Comparison of ENCODE assay signal across 14 mouse cellular contexts in the genomic region with DNA sequence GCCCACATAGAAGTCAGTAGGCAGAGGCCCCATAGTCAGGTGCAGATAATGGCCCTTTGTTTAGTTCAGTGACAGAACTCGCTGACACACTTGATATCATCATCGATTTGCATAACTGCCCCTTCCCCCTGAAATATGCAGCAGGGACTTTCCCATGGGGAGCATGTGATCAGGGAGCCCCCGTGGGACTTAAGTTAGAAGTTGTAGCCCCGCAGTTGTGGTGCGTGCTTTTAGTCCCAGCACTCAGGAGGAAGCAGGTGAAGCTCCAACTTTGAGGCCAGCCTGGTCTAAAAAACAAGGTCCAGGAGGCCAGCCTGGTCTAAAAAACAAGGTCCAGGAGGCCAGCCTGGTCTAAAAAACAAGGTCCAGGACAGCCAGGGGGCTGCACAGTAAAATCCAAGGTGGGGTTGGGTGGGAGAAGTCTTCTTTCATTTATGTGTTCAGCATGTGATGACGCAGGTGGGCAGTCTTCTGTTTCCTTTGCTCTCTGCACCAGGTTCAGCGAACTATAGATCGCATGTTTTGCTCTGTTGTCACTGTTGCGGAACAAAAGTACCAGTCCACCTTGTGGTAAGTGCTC. TPM values are rescaled to one million over a fixed set of nuclear protein-coding genes. Genes with fewer than 3 reads are reported as not detected.
DNase-seq lines count a peak whose midpoint lies in the region; ATAC-seq lines count a peak whose summit lies in the region.
"Had no signal": no experiment of that assay in that cellular context is flagged by ENCODE, and none has a peak within 500 bp of the region (broad histone marks: within the 10 kb centered on the region; RNA-seq: fewer than 3 reads in every experiment).

No protein-coding gene starts in this region.

- no peak for DNase-seq in heart, postnatal 14 days
- peak; percentile 74 for DNase-seq in CD4-positive helper T cell, adult 2 months (ENCODE audit: low read depth, low spot score)
- peak; percentile 34 to 59 for DNase-seq in spleen, postnatal 14 days (ENCODE audit: low spot score in 2 of 2)
- DNase-seq in right cerebral cortex, postnatal 10 days (ENCODE audit: low spot score in 2 of 2), result no peak
- no peak for DNase-seq in gastrocnemius, postnatal 25 days
- DNase-seq in c-Kit-positive CD71-positive TER-119-positive erythroid progenitor cells, embryonic 14.5 days (ENCODE audit: low spot score), result no peak
- DNase-seq: adrenal gland, postnatal 10 days; cerebellum, adult 11 months; kidney, postnatal 4 days; left cerebral cortex, postnatal 4 days had no signal

- no peak overlapping the region for H3K4me3 ChIP-seq in heart, embryonic 16.5 days (ENCODE audit: low read length)
- H3K4me3 ChIP-seq: hindbrain, embryonic 13.5 days had no signal

- H3K36me3 ChIP-seq in heart, embryonic 16.5 days (ENCODE audit: control insufficient read depth, insufficient read depth), result 0 out of 2 replicates have a peak, but pooled peaks cover 6% of the 10 kb centered on the region

- H3K27me3 ChIP-seq in heart, embryonic 16.5 days (ENCODE audit: control insufficient read depth, insufficient read depth, low read length), result no peaks in the 10 kb centered on the region
- H3K27me3 ChIP-seq: hindbrain, embryonic 13.5 days had no signal

- H3K9ac ChIP-seq in heart, embryonic 16.5 days (ENCODE audit: low read length), result no peak overlapping the region
- H3K9ac ChIP-seq: hindbrain, embryonic 13.5 days had no signal

- peak overlapping the region; percentile 26; the same call in 1 of the 2 replicates for H3K27ac ChIP-seq in heart, embryonic 16.5 days (ENCODE audit: low read length)
- H3K27ac ChIP-seq: hindbrain, embryonic 13.5 days had no signal

- intact Hi-C loops in heart, postnatal 14 days (cut with DNase I), result no loop called here

- H3K9me3 ChIP-seq in heart, embryonic 16.5 days (replicated peaks; ENCODE audit: control insufficient read depth, low read length), result no peaks in the 10 kb centered on the region
- H3K9me3 ChIP-seq: hindbrain, embryonic 13.5 days had no signal

- H3K4me2 ChIP-seq in heart, embryonic 16.5 days (ENCODE audit: low read depth, low read length), result no peak overlapping the region
- H3K4me2 ChIP-seq: heart, embryonic 11.5 days; hindbrain, embryonic 13.5 days had no signal

- ATAC-seq in heart, embryonic 16.5 days (replicated peaks; ENCODE audit: extremely low read depth, insufficient read depth, low FRiP score), result no peak
- peak; percentile 47 for ATAC-seq in inflammation-experienced regulatory T-cells, adult 6 months

- WGBS in heart, embryonic 16.5 days, result 86% methylated on average over 9 of the region's 9 CpGs

- H3K4me1 ChIP-seq in heart, embryonic 16.5 days (ENCODE audit: control insufficient read depth, insufficient read depth, low read length), result no peaks in the 10 kb centered on the region
- H3K4me1 ChIP-seq: hindbrain, embryonic 13.5 days had no signal

RNA-seq across cellular contexts. Expression of a gene that starts 6.0 kb away (rescaled TPM):
- 3.7 and 4.3 TPM in 2 replicates for polyA plus RNA-seq in heart, embryonic 16.5 days (2015; fragmentation: Nextera tagmentation; extraction: Ambion mirVana)
- 10 to 100 TPM; 22.0 to 29.4 TPM for total RNA-seq in heart, postnatal 14 days (2021)
- polyA plus RNA-seq in inflammation-experienced regulatory T-cells, adult 6 months (2017; shearing (Covaris generic)), result 10 to 100 TPM; 35.1 to 41.7 (median 37.1) TPM
- 10 to 100 TPM; 20.1 to 22.4 TPM for total RNA-seq in gastrocnemius, postnatal 25 days (2021)

RNA-seq across cellular contexts. Expression of a gene that starts 40.9 kb away (rescaled TPM):
- polyA plus RNA-seq in heart, embryonic 16.5 days (2015; fragmentation: Nextera tagmentation; extraction: Ambion mirVana), result 12.8 and 14.8 TPM in 2 replicates
- 1 to 10 TPM; 9.5 to 9.9 TPM for total RNA-seq in heart, postnatal 14 days (2021)
- polyA plus RNA-seq in inflammation-experienced regulatory T-cells, adult 6 months (2017; shearing (Covaris generic)), result 10 to 100 TPM in 2 of 3 experiments, 1 to 10 TPM in 1; 9.3 to 15.6 (median 12.3) TPM
- total RNA-seq in gastrocnemius, postnatal 25 days (2021), result 1 to 10 TPM; 8.3 to 9.0 TPM

RNA-seq across cellular contexts. Expression of a gene that starts 46.8 kb away (rescaled TPM):
- 0.13 and 0.16 TPM in 2 replicates for polyA plus RNA-seq in heart, embryonic 16.5 days (2015; fragmentation: Nextera tagmentation; extraction: Ambion mirVana)
- total RNA-seq in heart, postnatal 14 days (2021), result not detected
- polyA plus RNA-seq in inflammation-experienced regulatory T-cells, adult 6 months (2017; shearing (Covaris generic)), result not detected
- not detected for total RNA-seq in gastrocnemius, postnatal 25 days (2021)
- total RNA-seq: adrenal gland, postnatal 10 days; left cerebral cortex, postnatal 4 days had no signal
- polyA plus RNA-seq: hindbrain, embryonic 13.5 days had no signal

Comparison
In these comparisons a context has a peak if more than half of its experiments do, and no peak if none do; other contexts are left out.
1. DNase-seq: peak in CD4-positive helper T cell, adult 2 months (single experiment) and spleen, postnatal 14 days (2 of 2); none in heart, postnatal 14 days (0 of 2), right cerebral cortex, postnatal 10 days (0 of 2), gastrocnemius, postnatal 25 days (single experiment) and c-Kit-positive CD71-positive TER-119-positive erythroid progenitor cells, embryonic 14.5 days (single experiment).